Mouse (Mus musculus): Measurements from ENCODE around the gene Nim1k. TPM values are rescaled to one million over a fixed set of nuclear protein-coding genes. Genes with fewer than 3 reads are reported as not detected.

Gene Nim1k
- polyA plus RNA-seq, 1 experiment from 2014 or later = 0.54 TPM

Other genes with a start within 250 kb of the Nim1k start
- 0.26 and 0.27 TPM in 2 replicates for gene Ccl28, start 132.1 kb downstream of the Nim1k start, polyA plus RNA-seq (2015; fragmentation: Nextera tagmentation; extraction: Ambion mirVana)
- gene Hmgcs1, start 65.5 kb downstream of the Nim1k start, polyA plus RNA-seq (2015; fragmentation: Nextera tagmentation; extraction: Ambion mirVana) = 235 and 254 TPM in 2 replicates
- 25.3 and 30.0 TPM in 2 replicates for gene Zfp131, start 35.0 kb upstream of the Nim1k start, polyA plus RNA-seq (2015; fragmentation: Nextera tagmentation; extraction: Ambion mirVana)
- not detected in 2 replicates for gene AF067063, start 74.3 kb upstream of the Nim1k start, polyA plus RNA-seq (2015; fragmentation: Nextera tagmentation; extraction: Ambion mirVana)
- gene D13Ertd608e, start 80.1 kb upstream of the Nim1k start, polyA plus RNA-seq (2015; fragmentation: Nextera tagmentation; extraction: Ambion mirVana) = not detected in 2 replicates
- not detected in 2 replicates for gene Tcstv1, start 138.9 kb upstream of the Nim1k start, polyA plus RNA-seq (2015; fragmentation: Nextera tagmentation; extraction: Ambion mirVana)
- not detected in 2 replicates for gene Gm21761, start 173.4 kb upstream of the Nim1k start, polyA plus RNA-seq (2015; fragmentation: Nextera tagmentation; extraction: Ambion mirVana)
- gene B020031M17Rik, start 194.9 kb upstream of the Nim1k start, polyA plus RNA-seq (2015; fragmentation: Nextera tagmentation; extraction: Ambion mirVana) = not detected in 2 replicates